Mouse (Mus musculus) small intestine, adult 2 months (tissue): Measurements from ENCODE around the gene Vps72.

ENCODE experiments used
- CTCF ChIP-seq: fragments of 200-500 bp; IDR thresholded peaks from 2 replicates; pipeline ENCODE4 v1.5.1; 2012; ENCODE audit warnings: low read depth, mild to moderate bottlenecking, control low read depth, inconsistent platforms, low read length, moderate library complexity, mixed read lengths; ENCODE audit not compliant: insufficient replicate concordance, insufficient read length; ENCODE audit errors: extremely low read depth
- POLR2A ChIP-seq: fragments of 200-500 bp; IDR thresholded peaks from 2 replicates; pipeline ENCODE4 v1.6.1; 2012; ENCODE audit warnings: low read depth, mild to moderate bottlenecking, control low read depth, inconsistent platforms, low read length, moderate library complexity

- no peak for TF ChIP-seq CTCF
- TF ChIP-seq POLR2A = no peak
Measured at GRCm38 (mm10) chr3:95066570-95066969, 44.3 kb upstream of the Vps72 start.
